Mouse (Mus musculus) induced T-regulatory cell, adult 2 months (primary cell): Measurements from ENCODE around the gene Ankrd13b.
"Not testable (repeated sequence)": the region's sequence is repeated elsewhere in the genome, so short reads cannot be mapped to it uniquely, and the experiment has no call there.

Experiments
- DNase-seq: peaks from one replicate; pipeline ENCODE4 v3.0.0-alpha.2; 2012; ENCODE audit warnings: low read depth

Ankrd13b gene

DNA sequence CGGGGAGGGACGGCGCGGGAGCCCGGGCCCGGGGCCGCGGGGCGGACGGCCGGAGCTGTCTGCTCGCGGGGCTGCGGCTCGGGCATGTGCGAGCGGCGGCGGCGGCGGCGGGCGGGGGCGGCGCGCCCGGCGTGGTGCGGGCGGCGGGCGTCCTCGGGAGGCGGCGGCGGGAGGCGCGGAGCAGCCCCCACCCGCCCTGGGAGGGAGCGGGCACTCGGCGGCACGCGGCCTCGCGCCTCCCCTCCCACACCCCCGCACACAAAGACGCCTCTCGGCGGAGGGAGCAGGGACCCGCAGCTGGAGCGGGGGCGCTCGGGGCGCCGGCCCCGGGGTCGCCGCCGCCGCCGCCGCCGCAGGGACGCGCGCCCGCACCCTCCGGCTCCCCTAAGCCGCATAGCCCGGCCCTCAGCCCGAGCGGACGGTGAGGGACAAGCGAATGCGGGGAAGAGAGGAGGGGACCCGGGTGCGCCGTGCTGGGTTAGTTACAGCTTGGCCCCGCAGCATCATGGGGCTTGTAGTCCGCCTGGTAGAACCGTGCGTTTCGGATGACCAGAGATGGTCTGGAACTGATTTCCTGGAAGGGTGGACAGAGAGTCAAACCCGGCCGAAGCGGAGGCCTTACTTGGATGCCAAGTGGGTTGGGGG, at the start of gene Ankrd13b:
Gene Ankrd13b, minus strand, starts transcription at position 88 of the 645 bp plus-strand sequence.
- DNase-seq, result peak; percentile 60

DNA sequence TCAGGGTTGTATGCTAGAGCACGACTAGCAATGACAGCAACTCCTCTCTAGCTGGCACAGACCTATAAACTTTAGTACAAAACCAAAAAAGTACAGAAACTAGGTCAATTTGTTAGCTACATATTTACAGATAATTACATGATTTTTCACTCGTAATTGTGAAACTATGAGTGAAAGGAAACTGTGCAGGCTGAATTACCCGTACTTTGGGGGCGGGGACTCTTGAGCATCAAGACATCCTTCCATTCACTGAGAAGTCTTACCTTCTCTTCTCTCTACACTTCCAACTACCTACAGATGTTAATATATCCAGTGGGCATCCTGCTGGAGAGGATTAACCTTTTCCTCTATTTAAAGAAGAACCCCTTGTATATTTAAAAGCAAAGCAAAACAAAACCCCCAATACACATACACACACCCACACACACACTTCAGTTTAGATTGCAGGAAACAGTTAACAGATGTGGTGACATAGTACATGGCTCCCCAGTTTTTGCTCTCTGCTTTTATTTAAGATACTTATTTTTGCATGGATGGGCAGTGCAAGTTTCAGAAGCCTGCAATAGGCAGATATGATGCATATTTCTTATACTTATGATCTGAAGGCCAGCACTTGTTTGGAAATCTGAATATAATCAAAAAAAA, 42.8 kb upstream of the Ankrd13b start:
- DNase-seq, result peak; percentile 71

DNA sequence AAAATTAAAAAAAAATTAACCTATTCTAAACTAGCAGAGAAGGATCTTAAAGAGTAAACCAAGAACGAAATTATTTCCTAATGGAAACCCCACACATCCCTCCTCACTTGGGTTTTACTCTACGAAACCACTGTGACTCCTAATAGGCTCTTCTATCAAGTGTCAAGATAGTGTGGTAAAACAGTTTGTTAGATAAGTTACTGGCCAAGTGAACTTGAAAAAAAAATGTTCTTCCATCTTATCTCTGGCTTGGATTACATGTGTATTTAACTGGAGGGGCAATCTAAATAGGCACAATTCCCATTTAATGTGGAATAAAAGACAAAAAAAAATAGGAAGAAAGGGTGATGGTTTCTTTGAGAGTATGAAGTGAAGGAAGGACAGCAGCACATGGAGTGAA, 41.4 kb upstream of the Ankrd13b start:
- no peak for DNase-seq

DNA sequence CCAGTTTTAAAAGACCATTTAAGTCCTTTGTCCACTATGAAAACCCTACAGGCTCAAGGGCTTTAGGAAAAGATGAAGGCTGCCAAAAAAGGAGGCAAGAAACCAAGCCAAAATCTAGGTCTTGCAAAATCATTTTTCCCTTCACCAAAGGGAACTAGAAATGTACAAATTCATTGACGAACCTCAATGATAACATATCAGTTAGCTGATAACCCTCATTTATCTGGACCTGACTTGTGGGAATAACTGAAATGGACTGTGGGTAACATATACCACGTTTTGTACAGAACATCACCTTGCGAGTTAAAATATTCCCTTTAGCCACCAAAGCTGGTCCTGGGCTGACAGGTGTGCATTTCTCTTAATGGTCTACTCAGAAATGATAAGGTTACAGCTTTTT, 40.2 kb upstream of the Ankrd13b start:
- DNase-seq, result no peak

DNA sequence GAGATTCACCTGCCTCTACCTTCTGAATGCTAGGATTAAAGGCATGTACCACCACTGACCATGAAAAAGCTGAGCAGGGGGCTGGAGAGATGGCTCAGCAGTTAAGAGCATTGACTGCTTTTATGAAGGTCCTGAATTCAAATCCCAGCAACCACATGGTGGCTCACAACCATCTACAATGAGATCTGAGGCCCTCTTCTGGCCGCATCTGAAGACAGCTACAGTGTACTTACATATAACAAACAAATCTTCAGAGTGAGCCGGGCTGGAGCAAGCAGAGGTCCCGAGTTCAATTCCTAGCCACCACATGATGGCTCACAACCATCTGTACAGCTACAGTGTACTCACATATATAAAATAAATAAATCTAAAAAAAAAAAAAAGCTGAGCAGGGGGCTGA, 38.9 kb upstream of the Ankrd13b start:
- DNase-seq, result not testable (repeated sequence)

DNA sequence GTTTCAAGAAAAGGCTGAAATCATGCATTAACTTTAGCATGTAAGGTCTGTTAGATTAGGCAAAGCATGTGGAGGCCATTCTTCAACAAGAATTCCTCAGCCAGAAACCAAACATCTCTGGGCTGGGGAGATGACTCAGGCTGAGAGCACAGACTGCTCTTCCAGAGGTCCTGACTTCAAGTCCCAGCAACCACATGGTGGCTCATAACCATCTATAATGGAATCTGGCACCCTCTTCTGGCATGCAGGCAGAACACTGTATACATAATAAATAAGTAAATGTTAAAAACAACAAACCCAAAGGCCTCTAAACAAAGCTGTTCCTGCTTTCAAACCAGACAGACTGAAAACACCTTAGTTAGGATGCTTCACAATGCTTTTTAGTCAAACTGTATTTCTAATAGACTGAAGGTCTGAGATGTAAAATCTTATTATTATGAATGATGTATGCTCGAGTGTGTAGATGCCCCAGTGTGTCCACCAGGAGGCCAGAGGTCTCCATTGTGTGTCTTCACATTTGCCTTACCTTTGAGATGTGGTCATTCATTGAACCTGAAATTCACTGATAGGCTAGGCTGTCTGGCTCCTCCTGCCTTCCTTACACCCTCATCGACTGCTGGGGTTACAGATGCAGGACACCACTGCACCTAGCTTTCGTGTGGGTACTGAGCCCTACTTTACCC, 36.5 kb upstream of the Ankrd13b start:
- DNase-seq, result no peak

DNA sequence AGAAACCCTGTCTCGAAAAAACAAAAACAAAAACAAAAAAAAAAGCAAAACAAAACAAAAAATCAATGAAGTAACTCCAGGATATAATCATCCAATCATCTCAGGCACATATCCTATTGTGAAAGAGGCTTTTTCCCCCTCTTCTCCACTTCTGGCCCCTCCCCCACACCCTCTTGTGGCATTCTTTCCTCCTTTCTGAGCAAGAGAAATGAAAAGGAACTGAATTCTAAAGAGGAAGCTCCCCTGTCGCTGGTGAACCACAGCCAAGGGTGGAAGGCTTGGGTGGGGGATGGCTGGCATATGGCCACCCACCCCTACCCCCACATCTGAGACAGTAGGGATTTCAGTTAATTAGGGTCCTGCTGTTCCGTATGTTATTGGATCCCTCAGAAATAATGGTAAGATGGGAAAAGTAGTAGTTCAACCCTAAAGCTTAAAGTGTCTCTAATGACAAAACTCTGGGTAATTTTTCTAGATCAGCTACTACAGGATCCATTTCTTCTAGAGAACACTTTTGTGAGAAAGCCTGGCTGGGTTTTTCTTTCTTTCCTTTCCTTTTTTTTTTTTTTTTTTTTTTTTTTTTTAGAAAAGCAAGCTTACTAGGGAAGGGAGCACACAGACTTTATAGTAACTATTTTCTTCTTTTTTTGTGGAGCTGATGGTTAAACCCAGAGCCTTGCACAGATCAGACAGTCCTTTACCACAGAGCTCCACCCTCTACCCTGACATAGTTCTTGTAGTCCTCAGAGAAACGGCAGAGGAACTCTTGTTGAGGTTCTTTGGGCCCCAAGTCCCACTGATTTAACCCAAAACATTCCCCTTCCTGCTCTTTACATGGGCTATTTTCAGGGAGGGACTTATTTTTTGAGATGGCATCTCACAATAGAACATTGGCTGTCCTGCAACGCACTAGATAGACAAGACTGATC, 31.4 kb upstream of the Ankrd13b start:
- peak; percentile 34 for DNase-seq

DNA sequence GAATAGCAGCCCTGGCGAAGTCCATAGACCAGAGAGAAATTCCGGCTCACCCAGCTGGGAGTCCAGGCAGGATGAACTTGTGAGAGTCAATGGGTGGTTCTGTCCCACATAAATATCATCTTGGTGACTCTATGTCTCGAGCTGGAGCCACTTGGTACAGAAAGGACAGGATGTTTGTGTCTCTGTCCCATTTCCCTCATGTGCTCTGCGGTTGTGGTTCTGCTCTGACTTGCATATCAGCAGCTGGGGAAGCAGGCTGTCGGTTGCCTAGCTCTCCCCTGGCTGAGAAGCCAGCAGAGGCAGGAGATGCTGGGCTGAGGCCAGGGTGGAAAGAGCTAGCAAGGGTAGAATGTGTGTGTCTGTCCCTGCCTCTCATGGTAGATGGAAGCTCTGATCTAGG, 29.6 kb upstream of the Ankrd13b start, which contains the start of gene Gm10392:
Gene Gm10392, minus strand, starts transcription at position 156 of the 400 bp plus-strand sequence.
- DNase-seq, result peak; percentile 84

DNA sequence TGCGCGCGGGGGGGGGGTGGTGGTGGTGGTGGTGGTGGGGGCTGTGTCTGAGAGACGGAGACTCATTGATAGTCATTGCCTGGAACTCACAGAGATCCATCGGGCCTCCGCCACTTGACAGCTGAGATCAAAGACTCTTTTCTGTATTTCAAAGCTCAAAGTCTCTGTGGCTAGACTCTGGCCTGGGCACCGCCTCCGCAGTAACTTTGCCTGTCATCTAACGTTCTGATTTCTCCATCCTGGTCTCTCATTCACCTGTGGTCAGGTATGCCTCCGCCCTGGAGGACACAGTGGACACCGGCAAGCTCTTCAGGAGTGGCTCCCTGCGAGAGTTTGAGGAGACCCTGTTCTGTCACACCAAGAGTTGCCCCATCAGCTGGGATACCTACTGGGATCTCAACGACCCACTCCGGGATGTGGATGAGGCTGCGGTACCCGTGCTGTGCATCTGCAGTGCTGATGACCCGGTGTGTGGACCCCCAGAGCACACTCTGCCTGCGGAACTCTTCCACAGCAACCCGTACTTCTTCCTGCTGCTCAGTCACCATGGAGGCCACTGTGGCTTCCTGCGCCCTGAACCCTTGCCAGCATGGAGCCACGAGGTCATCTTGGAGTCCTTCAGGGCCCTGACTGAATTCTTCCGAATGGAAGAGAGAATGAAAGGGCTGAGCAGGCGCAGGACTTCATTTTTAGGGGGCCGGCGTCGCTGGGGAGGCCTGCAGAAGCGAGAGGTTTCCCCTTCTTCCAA, 28.7 kb upstream of the Ankrd13b start:
- DNase-seq, result peak; percentile 51

DNA sequence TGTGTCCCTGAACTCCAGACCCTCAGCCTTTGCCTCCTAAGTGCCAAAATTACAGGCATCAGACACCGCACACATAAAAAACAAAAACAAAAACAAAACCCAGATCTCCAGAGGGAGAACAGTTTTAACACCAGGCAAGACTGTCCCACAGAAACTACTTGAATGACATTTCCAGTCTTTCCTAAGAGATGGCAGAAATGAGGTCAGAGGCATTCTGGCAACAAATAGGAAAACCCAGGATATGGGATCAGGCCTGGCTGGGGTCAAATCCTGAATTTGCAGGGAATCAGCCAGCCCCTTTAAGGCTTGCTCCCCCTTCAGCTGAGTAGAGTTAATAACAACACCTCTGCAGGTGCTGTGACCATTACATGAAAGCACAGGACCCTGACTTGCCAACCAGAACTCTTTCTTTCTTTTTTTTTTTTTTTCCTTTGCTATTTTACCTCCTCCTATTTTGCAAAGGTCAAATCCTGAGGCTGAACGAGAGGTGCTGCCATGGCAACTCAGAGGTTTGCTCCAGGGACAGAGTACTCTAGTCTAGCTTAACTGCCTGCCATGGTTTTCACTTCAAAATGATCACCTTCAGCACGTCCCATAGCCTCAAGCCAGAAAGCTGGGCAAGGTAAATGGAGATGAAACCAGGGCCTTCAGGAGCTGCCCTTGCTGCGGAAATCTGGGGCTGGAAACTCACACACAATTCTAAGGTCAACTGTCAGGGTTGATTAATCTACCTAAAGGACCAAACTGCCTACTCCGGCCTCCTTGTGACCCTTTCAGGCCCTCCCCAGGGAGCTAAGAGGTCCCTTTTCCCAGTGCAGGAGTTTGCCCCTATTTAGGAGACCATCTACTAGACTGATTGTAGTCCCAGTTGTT, 27.3 kb upstream of the Ankrd13b start:
- no peak for DNase-seq

DNA sequence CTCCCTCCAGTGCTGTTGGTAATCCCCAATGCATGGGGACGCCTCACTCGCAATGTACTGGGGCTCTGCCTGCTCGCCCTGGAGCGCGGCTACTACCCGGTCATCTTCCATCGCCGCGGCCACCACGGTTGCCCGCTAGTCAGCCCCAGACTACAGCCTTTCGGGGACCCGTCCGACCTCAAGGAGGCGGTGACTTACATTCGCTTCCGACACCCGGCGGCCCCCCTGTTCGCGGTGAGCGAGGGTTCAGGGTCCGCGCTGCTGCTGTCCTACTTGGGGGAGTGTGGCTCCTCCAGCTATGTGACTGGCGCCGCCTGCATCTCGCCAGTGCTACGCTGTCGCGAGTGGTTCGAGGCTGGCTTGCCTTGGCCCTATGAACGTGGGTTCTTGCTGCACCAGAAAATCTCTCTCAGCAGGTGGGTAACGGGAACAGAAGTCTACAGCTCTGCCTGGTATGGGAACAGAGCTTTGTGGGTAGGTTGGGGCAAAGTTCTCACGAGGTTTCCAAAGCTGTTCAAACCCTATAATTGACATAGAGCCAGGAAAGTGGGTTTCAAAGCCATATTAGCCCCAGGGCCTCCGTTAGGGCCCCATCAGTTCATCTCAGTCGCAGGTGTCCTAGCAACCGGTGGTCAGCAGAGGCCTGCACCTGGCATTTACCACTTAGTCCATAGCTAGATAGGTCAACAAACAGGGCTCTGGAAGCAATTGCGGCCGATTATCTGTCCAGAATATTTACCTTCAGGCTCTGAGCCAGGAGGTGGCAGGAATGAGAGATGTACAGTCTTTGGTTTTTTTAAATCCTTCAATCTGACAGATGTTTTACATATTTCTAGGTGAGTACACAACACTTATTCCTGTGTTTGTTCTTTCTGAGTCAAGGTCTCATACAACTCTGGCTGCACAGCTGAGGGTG, 26.4 kb upstream of the Ankrd13b start, which contains the start of gene Trp53i13:
Gene Trp53i13, minus strand, starts transcription at position 344 of the 916 bp plus-strand sequence.
- DNase-seq, result no peak

DNA sequence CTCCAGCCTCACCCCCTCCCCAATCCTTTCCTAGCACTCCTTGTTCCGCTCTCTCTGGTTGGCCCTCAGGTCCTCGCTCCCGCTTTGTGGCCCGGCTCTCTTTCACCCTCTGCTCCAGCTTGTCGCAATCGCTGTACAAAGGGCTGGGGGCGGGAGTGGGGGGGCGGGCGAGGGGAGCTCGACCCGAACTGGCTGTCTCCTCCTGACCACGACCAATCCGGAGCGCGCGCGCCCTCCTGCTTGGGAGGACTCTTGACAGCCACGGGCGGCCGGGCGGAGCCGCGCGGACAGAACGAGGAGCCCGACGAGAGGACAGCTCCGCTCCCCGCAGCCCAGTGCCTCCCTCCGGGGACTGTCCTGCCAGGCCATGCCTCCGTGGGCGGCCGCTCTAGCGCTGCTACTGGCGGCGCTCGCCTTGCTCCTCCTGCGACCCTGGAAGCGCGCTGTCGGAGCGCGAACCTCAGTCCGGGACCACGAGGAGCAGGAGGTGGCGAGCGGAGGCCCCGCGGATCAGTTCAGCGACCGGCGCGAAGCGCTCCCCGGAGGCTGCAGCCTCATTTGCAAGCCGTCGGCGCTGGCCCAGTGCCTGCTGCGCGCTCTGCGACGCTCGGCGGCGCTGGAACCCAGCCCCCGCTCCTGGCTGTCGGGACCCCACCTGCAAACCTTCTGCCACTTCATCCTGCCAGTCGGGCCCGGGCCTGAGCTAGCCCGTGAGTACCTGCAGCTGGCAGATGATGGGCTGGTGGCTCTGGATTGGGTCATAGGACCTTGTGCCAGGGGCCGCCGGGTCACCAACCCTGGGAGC, 25.6 kb upstream of the Ankrd13b start, which contains the start of gene Abhd15:
Gene Abhd15, plus strand, starts transcription at position 290 of the 805 bp plus-strand sequence.
- DNase-seq, result peak; percentile 77

DNA sequence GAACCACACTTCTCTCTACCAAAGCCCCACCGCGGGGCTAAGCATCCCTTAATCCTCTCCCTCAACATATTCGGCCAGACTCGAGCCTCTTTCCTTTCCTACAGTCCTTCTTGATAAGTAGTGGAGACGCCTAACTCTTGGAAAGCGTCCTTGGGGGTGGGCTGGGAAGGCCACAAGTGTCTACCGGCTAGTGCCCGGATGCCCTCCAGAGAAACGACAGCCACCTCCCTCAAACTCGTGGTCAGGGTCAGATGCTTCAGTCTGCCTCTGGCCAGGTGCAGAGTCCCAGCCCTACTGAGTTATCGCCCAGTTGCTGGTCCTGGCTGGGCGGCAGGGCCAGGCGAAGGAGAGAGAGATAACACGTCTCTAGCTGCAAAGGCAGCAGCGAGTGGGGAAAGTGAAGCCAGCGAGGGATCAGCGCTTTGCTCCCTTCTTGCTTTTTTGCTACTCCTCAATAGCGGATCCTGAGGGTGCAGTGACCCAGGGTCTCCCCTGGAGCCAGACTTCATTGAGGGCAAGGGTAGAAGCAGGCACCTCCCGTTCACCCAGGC, 24.9 kb upstream of the Ankrd13b start:
- peak; percentile 59 for DNase-seq

DNA sequence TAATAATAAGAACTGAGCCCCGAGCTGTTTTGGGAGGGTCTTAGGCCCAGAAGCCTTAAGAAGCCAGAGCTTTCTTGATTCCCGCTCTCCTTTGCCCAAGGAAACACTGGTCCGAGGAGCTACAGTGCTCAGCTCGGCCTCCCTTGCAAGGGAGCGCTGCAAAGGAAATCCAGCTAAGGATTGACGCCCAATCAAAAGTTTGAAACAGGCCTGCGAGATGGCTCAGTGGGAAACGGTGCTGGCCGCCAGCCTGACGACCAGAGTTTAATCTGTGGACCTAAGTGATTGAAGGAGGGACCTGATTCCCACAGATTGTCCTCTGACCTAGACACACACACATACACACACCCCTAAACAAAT, 24.3 kb upstream of the Ankrd13b start:
- no peak for DNase-seq

DNA sequence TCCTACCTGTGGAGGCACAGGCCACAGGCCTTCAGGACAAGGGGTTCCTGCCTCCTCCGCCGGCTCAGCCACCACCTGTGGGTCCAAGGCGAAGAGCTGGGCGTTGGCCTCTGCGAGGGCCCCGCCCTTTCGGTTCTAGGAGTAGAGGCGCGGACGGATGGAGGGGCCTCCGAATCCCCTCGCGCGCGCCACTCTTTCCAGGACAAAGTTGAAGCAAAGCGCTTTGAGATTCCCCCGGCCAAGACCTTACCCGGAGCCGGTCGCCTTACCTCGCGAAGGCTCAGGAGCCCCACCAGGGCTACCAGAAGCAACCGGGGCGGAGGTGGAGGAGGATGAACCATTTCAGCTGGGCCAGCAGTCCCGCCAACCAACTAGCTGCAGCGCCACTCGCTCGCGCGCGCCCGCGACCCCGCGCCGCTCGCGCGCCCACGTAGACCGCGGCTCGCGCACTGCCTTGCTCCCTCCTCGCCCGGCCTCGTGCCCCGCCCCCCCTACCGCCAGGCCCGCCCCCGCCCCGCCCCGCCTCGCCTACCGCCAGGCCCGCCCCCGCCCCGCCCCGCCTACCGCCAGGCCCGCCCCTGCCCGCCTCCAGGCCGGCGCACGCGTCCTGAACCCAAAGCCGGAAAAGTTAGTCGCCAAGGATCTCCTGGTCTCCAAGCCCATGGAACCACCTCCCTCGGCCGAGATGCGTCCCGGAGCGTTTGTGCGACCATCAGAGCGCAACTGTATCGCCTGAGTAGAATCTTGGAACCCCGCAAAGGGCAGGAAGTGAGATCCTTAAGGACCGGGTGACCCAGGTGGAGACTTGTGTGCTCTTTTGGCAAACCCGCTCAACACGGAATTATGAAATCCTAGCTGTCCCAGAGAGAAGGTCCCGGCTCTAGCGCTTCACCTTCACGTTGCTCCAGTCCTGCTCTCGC, 23.7 kb upstream of the Ankrd13b start:
- peak; percentile 93 for DNase-seq

DNA sequence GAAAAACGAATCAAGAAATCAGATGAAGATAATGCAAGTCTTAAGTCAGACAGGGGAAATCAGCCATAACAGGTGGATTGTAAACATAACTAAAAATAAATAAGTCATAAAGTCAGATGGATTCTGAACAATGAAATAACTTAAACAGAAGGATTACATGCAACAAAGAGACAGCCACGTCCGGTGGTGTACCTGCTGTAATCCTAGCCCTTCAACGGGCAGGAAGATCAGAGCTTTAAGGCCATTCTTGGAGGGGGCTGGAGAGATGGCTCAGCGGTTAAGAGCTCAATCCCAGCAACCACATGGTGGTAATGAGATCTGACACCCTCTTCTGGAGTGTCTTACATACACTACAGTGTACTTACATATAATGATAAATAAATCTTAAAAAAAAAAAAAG, 21.9 kb upstream of the Ankrd13b start:
- no peak for DNase-seq
